Mouse (Mus musculus): Measurements from ENCODE around the gene Prkg1.

DNA sequence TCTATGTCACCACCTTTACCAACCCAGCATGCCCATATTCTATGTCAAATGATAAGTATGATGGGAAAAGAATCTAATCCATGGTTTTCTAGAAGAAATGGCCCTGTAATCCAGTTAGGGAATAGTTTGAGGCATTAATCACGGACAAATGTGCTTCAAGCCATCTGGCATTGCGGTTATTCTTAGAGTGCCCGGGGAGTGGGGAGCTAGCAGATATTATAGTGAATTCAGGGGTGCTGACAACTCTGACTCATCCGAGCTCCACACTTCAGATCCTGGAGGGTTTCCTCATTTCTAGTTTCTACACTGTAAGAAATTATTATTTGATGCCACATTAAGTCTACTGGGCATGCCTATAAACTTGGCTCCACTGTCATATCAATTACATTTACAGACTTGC lies 200.5 kb downstream of the Prkg1 start:
- TF ChIP-seq POLR2A (IDR thresholded peaks at IDR 0.05; ENCODE audit: borderline replicate concordance, low read depth, low read length) (no peak), CTCF (IDR thresholded peaks at IDR 0.05; ENCODE audit: low read depth, low read length) (no peak)
